Mouse (Mus musculus): ENCODE measurements at regions not wholly inside any gene's neighbourhood (a gene's known extent, or its start where the extent isn't known, plus 50 kb on each side); places are given as distances from the start of the nearest gene placed in this dataset.

DNA sequence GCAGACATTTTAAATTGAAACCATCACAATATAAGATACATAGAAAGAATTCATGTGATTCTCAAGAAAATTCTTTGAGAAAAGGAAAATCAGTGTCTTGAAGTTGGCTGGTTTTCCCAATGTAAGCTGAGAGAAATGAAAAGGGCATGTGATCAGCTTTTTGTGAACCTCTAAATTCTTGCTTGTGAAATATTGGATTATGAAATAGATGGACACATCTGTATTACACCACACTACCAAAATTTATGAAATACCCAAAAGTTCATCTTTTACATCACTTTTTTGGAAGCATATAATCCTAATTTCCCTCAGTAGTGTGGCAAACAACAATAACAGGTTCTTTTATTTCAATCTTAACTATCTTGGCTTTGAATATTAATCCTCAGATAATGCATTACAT is 77.4 kb upstream of the Tusc1 start:
- intact Hi-C loops (cut with DNase I) = no loop called here
- TF ChIP-seq CTCF (IDR thresholded peaks at IDR 0.05) = no peak
- DNase-seq (ENCODE audit: extremely low spot score in 1 of 2, low spot score in 2 of 2) = no peak
- H3K27ac ChIP-seq = no peak overlapping the region
- H3K4me3 ChIP-seq = no peak overlapping the region

DNA sequence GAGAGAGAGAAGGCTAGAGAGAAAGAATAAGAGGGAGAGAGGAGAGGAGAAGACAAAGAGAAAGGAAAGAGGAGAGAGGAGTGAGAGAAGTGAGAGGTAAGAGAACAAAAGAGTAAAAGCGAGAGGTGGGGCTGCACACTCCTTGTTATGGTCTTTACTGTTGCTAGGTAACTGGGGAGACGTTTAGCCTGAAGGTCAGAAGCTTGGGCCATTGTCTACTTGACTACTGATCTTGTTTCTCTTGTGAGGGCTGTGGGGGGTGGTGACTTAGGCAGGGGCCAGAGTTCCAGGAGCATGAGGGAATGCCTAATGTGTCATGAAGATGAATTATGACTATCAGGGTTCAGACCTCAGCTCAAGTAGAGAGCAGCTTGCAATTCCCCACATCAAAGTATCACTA is 71.6 kb upstream of the Tusc1 start:
- intact Hi-C loops (cut with DNase I) = no loop called here
- Histone ChIP-seq H3K4me3 (no peak overlapping the region), H3K27ac (no peak overlapping the region)
- TF ChIP-seq CTCF (IDR thresholded peaks at IDR 0.05) = no peak
- DNase-seq (ENCODE audit: extremely low spot score in 1 of 2, low spot score in 2 of 2) = no peak

DNA sequence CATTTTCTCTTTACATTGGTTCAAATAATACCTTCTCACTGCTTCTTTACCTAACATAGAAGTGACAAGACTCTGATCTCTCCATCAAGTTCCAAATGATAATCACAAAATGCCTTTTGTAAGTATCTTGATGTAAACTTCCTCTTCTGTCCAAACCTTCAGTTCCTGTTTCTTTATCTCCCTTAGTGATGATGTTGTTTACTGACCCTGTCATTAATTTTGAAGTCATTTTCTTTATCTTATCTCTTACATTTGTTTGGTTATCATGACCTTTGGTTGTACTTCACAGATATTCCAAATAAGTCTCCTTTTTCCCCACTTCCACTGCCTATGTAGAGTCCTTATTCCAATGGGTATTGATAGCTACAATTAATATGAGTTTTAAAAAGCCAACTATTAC is 65.3 kb upstream of the Tusc1 start:
- Histone ChIP-seq H3K4me3 (no peak overlapping the region), H3K27ac (no peak overlapping the region)
- no peak for TF ChIP-seq CTCF (IDR thresholded peaks at IDR 0.05)
- intact Hi-C loops (cut with DNase I) = no loop called here
- DNase-seq (ENCODE audit: extremely low spot score in 1 of 2, low spot score in 2 of 2) = no peak

Small RNAs in the stretch of these regions (microRNA-seq; reads per million reads assigned to microRNA genes)
- gene Gm22619 = 0 reads per million in 2 experiments
